Mouse (Mus musculus) brain, embryonic 14.5 days (tissue): ENCODE data around the gene 2310061I04Rik.

ENCODE experiments used
- CTCF ChIP-seq: fragments of 200-500 bp; IDR thresholded peaks from 2 replicates; pipeline ENCODE4 v1.5.1; 2012; ENCODE audit warnings: inconsistent platforms, mild to moderate bottlenecking, moderate library complexity, borderline replicate concordance; ENCODE audit not compliant: insufficient read depth, insufficient read length; ENCODE audit errors: extremely low read depth
- POLR2A ChIP-seq: fragments of 200-500 bp; IDR thresholded peaks from 2 replicates; pipeline ENCODE4 v1.6.1; 2012; ENCODE audit warnings: mild to moderate bottlenecking, inconsistent platforms, borderline replicate concordance; ENCODE audit not compliant: poor library complexity, insufficient read depth, insufficient read length, severe bottlenecking; ENCODE audit errors: extremely low read depth

DNA sequence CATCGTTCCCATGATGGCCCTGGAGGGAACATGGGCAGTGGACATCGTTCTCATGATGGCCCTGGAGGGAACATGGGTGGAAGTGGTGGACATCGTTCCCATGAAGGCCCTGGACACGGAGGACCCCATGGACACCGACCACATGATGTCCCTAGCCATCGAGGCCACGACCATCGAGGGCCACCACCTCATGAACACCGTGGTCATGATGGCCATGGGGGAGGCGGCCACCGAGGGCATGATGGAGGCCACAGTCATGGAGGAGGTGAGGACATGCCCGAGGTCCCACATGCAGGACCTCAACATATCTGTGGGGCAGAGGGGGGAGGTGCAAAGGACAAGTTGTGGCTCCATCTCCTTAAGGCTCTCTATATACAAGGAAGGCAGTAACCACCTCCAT, 33.4 kb upstream of the 2310061I04Rik start:
- TF ChIP-seq POLR2A (no peak), CTCF (no peak)
